Mouse (Mus musculus) adipocyte (in vitro differentiated cells): Measurements from ENCODE around the gene Mroh8.
"Not testable (repeated sequence)": the region's sequence is repeated elsewhere in the genome, so short reads cannot be mapped to it uniquely, and the experiment has no call there.

Experiments used
- DNase-seq: peaks from one replicate; pipeline ENCODE4 v3.0.0-alpha.2; 2016; ENCODE audit warnings: low spot score

Gene Mroh8

DNA sequence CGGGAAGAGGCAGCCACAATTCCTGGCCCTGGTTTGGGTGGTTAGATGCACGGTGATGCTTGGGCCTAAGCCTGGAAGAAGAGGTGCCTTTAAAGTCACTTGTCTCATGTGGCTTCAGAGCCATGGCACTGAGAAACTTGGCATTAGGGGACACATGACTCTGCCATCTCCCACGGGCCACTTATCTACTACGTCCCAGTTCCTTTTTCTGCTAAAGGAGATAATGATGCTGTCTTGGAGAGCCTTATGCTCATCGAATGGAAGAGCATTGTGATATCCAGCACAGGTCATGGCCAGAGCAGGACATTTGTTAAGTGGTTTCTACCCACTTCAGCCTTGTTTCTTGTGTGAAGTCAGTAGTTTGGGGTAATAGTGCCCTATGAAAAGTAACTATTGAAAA lies 9.6 kb upstream of the Mroh8 start:
- DNase-seq = no peak

DNA sequence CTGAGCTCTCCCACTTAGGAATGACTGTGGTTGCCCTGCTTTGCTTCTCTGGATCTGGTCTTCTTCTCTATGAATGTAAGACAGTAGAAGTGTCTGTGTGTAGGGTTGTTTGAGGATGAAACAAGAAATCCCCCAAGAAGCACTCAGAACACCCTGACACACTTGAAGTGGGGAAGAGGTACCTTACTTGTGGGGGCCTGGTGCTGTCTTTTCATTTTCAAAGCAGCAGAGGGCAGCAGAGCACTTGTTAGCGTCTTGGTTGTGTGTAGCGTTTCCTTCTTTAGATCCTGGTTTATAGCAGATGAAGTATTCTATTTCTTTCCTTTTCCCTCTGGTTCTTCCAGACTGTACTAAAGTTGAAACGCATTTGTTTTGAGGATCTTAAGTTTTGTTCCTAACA lies 8.2 kb upstream of the Mroh8 start:
- peak; percentile 74 for DNase-seq

DNA sequence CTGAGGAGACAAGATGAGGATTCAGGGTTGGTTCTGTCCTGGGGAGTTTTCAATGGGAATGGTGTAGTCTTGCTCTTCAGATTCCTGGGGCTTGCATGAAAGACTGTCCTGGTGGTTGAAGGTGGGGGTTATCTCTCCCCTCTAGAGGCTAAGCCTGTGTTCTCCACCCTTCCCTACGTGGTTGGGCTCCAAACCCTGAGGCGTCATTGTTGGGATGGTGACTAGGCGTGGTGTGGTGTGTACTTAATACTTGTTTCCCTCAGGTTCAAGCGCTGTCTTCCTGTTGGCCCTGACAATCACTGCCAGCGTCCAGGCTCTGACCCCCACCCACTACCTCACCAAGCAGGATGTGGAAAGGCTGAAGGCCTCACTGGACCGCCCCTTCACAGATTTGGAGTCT lies 4.0 kb upstream of the Mroh8 start:
- DNase-seq = no peak

DNA sequence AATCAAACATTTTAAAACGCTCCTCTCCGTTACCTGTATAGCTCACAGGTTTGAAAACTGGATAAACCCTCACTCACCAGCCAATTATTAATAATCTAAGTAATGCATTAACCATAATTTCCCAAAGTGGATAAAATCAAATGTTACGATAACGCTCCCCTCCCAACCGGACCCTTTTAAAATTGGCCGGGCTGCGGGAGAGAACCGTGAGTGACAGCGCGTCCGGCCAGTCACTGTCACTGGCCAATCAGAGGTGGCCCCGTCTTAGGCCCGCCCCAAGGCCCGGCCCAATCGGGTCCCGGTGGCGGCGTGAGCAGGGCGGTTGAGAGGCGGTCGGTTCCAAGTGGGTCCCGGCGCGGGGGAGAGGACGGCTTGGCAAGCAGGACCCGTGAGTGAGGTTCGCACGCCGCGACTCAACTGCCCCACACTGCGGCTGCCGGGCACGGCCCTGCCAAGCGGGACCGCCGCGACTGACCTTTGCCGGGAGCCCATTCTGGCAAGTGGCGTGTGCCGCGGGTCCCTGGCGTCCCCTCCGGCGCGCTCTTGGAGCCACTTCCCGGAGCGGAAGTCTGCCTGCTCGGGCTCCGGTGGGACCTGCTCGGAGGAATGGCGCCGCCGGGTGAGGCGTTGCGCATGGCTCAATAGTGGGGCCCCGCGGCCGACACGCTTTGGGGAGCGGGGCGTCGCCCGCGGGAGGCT lies 483 bp downstream of the Mroh8 start, which contains the start of gene Rpn2:
Gene Rpn2 (plus strand): TSS at position 301 of the 699 bp plus-strand sequence.
- DNase-seq = peak; percentile 94

DNA sequence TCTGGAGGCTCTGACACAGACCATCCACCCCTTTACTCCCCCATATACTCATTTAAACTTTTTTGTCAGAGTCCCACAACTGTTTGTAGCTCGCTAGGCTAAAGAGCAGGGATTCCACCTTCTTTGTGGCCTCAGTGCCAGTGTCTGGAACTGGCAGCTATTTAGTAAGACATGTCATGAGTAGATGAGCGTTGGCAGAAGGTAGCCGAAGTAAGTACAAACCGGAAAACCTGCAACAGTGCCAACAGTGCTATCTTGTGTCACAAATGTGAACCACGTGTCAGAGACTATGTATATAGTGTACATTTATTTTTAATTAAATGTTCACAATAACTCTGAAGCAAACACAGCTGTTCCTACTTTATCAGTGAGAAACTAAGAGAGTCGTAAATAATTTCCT lies 15.5 kb downstream of the Mroh8 start:
- peak; percentile 48 for DNase-seq

DNA sequence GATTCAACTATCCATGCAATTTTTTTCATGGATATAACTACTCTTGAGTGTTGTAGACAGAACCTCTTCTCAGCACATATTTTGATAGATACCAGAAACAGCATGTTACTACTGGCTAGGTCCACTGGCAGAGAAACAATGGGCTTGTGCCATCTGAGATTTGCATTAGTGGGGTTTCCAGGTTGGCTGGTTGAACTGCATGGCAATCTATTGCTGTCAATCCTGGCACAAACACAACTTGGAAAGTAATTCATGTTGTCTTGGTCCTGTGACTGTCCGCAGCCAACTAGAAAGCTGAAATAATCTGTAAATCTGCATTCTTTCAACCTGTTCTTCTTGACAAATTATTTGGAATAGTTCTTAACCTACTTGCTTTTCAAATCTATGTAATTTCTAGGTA lies 16.2 kb downstream of the Mroh8 start:
- peak; percentile 27 for DNase-seq

DNA sequence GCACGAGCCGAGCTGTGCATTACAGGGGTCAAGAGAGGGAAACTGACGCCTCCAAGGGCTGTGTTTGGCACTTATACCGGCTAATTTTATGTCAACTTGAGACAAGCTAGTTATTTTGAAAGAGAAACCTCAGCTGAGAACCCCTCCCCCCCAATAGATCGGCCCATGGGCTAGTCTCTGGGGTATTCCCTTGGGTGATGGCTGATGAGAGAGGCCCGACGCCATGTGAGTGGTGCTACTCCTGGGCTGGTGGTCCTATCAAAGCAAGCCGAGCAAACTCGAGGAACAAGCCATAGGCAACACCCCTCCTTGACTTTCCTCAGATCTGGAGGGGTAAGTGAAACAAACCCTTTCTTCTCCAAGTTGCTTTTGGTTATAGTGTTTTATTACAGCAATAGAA lies 16.8 kb downstream of the Mroh8 start:
- DNase-seq = no peak

DNA sequence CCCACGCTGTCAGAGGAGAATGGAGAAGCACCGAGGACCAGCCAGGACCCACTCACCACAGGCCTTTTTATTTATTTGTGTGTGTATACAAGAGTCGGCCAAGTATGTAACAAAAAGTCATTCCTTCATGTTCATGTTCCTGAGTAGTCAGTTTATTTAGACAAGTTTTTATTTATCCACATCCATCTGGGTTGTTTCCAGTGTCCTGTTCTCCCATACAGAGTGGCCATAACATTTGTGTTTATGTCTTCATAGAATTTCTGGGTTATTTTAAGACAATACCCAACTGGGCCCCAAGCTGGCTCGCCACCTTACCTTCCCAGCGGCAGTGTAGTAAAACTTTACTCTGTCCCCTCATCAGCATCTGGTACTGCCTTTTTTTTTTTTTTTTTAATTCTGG lies 17.4 kb downstream of the Mroh8 start:
- DNase-seq = no peak

DNA sequence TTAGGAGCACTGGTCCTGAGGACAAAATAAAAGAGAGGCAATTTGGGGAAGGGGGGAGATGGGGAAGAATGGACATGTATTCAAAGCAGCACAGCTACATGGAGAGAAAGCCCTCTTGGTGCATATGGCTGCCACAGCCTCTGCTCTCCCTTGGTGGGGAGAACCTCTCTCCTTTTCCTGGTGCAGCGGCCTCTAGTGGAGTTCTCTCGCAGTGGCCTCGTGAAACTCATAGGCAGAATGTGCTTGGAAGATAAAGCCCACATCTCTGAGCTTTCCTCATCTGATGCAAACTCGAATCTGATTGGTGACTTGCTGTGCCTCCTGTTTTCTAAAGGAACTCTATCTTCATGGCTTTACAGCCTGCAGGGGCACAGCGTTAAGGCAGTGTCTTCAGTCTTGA lies 19.6 kb downstream of the Mroh8 start:
- DNase-seq = peak; percentile 76

DNA sequence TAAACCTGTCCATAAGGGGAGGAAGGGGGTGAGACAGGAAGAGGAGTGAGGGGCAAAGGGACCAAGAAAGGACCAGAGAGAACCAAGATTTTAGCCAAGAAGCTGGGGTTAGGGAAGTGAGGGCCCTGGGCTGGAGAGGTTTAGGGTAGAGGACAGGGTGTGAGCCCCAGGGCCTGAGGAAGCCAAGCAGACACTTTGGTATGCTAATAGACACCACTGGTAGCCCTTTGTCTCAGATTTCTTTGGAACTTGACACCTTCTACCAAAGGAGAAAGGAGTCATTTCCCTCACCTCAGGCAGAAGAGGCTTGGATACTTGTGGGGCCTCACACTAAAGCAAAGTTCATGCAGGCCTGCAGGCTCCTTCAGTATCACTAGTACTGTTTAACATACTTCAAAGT lies 31.2 kb downstream of the Mroh8 start:
- DNase-seq = no peak

DNA sequence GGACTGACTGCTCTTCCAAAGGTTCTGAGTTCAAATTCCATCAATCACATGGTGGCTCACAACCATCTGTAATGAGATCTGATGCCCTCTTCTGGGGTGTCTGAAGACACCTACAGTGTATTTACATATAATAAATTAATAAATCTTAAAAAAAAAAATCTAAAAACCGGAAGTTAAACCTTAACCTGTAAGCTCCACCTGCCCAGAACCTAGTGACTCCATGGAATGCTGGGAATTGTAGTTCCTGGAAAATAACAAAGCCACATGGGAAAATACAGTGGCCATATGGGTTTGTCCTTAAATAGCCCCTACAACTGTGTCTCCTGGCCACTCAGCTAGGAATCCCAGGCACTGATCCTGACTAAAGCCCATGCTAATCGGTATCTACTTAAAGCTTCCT lies 33.7 kb downstream of the Mroh8 start:
- no peak for DNase-seq

DNA sequence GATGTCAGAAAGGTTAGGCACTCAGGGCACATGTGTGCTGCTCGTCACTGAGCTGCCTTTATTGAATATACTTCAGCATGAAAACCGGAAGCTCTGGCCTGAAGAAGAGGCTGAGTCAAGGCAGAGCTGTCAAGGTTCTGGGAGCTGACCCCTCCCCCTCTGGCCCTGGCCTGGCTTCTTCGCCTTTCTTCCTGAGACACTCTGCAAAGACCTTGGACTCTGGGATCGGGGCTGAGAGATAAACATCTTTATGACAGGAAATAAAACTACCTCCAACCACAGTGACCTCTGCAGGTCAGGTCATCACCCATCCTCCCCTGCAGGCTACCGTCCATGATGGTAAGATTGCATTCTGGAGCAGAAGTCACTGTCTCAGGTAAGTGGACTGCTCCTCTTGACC lies 34.3 kb downstream of the Mroh8 start:
- DNase-seq = no peak

DNA sequence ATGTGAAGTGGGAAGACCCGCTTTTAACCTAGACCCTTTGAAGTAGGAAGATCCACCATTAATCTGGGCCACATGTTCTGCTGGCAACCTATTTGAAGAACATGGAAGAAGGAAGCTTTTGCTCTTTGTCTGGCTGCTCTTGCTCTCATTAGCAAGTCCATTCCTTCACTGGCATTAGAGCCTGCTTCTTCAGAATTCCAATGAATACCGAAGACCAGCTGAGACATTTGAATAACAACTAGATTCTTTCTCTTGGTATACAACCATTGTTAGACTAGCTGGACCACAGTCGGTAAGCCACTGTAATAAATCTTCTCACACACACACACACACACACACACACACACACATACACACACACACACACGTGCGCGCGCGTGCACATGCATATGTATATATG lies 43.4 kb downstream of the Mroh8 start:
- DNase-seq = no peak

DNA sequence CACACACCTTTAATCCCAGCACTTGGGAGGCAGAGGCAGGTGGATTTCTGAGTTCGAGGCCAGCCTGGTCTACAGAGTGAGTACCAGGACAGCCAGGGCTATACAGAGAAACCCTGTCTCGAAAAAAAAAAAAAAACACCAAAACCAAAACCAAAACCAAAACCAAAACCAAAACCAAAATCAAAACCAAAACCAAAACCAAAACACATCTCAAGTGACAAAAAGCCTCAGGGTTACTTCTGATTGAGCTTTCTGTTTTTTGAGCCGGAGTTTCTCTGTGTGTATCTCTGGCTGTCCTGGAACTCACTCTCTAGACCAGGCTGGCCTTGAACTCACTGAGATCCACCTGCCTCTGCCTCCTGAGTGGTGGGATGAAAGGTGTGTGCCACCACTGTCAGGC lies 57.4 kb downstream of the Mroh8 start:
- not testable (repeated sequence) for DNase-seq

DNA sequence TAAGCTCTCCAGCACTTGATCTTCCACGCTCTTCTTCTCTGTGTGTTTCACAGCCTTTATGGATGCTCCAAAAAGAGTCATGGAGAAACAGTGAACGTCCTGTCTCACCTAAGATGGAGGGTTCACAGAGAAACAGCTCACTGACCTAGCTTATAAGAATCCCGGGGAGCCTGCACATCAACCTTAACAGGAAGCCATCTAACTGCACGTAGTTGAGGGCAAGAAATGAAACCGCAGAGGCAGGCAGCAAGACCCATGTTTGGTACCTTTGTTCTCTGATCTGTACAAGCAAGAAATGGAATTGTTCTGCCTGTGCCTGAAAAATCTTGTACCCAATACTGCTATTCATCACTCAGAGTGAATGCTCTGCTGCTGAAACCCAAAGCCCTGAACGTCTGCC lies 59.2 kb downstream of the Mroh8 start:
- no peak for DNase-seq

DNA sequence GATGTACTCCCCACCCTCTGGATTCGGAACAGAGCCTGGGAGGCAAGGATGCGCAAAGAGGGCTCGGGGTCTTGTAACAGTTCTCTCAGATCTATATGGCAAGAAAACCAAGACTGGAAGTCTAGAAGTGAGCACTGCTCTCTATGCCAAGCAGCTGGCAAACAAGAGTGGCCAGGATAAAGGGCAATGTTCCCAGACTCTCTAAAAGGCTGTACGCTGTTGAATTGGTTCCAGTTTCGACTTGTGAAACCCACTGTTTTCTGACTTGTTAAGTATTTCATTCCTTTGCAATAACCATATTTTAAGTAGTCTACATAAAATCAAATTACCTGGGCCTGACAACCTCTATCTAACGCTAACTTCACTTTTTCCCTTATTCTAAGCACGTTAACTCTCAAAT lies 67.6 kb downstream of the Mroh8 start:
- peak; percentile 93 for DNase-seq

DNA sequence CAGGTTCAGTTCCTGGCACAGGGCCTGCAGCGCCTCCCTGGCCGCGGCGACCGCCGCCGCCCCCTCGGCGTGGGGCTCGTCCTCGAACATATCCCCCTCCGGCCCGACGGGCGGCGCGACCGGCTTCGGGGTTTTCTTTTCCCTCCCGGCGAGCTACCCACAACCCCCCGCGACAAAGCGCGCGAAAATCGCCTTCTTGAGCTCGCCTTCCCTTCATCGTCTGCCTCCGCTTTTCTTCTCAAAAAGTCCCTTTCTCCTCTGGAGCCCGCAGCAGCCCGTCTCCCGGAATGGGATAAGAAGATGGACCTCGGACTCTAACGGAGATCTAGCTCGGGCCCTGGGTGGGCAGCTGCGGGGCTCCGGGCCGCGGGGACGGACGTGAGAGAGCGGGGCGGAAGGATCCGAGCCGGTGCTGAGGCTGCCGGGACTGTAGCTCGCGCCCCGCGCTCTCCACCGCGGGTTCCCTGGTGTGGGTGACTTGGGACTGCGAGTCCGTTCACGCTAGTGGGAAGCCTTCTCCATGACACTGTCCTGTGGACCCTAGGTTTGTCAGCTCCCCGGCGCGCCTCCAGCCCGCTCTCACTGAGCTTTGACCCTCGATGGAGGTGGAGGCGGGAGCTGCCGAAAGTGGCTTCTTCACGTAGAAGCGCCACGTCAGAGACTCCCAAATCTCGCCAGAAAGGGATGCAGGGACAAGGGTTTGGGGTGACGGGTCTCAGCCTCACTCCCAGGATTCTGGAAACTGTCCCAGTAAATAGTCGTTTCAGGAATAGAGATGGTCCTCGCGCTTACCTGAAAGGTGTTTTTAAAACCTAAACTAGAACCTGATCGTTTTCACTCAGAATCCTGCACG lies 74.8 kb downstream of the Mroh8 start, which contains the start of gene Rbl1:
Gene Rbl1 (minus strand): TSS at position 169 of the 853 bp plus-strand sequence.
- DNase-seq = peak; percentile 92

DNA sequence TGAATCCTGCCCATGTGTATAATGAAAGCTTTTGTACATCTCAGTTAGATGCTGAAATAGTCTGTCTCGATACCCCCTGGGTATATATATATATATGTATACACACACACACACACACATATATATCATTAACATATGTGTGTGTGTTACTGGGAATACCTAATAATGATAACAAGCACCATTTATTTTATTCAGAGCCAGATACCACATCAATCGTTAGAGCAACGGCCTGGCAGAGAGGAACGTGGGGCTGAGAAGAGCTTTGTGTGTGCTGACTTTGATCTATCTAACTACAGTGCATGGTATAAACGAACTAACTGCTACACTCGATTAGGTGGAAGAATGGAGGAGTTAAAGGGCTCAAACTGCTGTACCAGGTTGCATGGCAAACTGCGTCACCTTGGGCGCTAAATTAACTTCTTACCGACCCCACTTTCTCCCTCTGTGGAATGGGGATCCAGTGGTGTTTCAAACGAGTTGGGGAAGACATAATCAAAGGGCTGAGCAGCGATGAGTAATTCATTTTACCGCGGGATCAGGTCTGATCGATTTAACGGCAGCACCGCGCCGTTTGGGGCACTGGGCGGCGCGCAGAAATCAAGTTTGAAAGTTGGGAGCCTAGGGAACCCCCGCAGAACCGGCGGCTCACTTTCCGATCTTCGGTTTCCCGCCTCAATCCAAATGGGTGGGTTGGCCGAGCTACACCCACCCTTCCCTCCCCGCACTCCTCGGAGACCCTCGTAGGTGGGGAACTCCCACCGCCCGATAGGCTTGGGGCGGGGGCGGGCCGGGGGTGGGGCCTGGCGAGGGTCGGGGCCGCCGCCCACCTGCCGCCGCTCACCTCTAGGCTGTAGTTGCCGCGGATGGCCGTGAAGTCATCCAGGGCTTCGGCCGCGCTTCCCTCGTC lies 75.6 kb downstream of the Mroh8 start:
- peak; percentile 57 for DNase-seq

DNA sequence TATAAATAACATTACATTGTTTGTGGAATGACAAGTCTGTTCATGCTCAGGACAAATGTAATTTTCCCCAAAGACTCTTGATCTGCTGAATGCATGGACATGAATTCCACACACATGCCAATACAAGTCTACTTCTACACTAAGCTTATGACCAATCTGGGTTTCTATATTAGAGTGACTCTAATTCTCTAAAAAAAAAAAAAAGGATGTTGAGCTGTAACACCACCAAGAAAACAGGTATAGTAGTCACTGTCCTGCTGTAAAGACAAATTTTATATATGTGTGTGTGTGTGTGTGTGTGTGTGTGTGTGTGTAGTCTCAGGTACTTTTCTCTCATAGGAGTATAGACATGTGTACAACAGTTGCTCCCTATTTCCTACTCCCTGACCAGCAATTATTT lies 76.3 kb downstream of the Mroh8 start:
- DNase-seq = no peak

DNA sequence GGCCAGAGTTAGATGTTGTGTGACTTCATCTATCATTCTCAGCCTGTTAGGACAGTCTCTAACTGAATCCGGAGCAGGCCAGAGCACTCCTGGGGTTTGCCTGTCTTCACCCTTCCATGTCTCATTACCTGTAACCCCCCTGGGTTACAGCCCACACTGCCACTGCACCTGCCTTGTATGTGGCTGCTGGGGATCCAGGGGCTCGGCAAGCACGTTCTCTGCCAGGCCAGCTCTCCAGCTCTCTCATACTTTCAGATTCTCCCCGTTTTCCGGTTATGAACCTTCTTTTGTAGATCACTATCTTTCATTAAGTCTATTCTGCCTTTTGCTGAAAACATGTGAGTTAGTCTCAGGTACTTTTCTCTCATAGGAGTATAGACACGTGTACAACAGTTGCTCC lies 77.0 kb downstream of the Mroh8 start:
- no peak for DNase-seq

DNA sequence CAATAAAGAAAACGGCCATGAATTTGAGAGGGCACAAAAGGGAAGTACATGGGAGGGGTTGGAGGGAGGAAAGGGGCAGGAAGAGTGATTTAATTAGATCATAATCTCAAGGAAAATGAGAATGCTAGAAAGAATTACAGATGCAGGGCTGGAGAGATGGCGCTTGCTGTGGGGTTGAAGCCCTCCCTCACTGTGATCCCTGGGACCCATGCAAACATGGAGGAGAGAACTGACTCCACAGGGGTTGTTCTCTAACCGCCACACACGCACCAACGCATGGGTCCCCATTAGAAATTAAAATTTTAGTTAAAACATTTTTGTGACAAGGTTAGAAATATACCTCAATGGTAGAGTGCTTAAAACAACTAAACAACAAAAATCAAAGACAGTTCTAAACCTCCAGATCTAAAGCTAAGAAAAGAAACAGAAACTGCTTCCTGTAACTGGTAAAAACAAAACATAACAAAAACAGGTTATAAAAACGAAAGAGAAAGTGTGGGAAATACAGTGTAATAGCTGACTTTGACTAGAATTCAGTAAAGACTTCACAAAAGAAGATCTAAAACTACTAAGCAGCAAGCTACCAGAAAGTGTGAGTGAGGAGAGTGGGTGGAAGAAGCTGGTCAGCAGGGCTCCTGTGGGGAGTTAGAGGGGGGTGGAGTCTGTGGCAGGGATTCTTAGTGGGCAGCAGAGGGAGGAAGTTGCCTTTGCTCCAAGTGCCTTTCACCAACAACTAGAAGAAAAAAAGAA lies 78.1 kb downstream of the Mroh8 start:
- peak; percentile 80 for DNase-seq

DNA sequence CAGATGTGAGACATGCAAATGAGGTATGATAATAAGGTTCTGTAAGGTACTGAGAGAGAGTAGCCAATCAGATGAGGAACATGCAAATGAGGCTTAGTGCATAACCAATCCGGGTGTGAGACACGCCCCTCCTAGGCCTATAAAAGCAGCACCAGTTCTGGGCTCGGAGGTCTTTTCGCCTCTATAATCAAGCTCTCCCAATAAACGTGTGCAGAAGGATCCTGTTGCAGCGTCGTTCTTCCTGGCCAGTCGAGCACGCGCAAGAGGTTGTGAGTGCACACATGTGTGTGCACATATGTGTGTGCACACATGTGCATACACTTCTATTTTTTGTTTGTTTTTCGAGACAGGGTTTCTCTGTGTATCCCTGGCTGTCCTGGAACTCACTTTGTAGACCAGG lies 80.9 kb downstream of the Mroh8 start:
- not testable (repeated sequence) for DNase-seq
